Mouse (Mus musculus): ENCODE measurements around the gene Zfp874a. TPM values are rescaled to one million over a fixed set of nuclear protein-coding genes. Genes with fewer than 3 reads are reported as not detected.
"Not testable (repeated sequence)": the region's sequence is repeated elsewhere in the genome, so short reads cannot be mapped to it uniquely, and the experiment has no call there.

Gene Zfp874a
- polyA plus RNA-seq, 1 experiment from 2014 or later, result 10.1 TPM

DNA sequence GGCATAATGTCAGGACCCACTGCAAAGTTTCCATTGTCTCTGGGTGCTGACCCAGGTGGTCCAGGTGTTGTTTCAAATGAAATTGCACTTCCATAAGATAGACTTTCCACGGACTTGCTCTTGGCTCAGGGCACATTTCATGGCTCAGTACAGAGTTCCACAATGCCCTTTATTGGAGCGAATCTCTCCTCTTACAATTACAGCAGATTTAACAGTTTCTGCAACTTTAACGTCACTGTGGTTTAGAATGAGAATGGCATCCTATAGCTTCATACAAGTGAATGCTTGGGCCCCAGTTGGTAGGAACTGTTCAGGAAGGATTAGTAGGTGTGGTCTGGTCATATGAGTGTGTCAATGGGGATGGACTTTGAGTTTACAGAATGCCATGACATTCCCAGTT lies 14.3 kb downstream of the Zfp874a start:
- H3K4me1 ChIP-seq; H3K27ac ChIP-seq (replicated peaks); H3K9me3 ChIP-seq (replicated peaks); H3K27me3 ChIP-seq; ATAC-seq (ENCODE audit: insufficient number of reproducible peaks, low FRiP score, low TSS enrichment, low read depth); H3K9ac ChIP-seq; H3K4me3 ChIP-seq (replicated peaks); H3K4me2 ChIP-seq (replicated peaks): not testable (repeated sequence)
- 83% methylated on average over 1 of the region's 3 CpGs for WGBS
- peaks cover 12% of the 10 kb centered on the region for H3K36me3 ChIP-seq

DNA sequence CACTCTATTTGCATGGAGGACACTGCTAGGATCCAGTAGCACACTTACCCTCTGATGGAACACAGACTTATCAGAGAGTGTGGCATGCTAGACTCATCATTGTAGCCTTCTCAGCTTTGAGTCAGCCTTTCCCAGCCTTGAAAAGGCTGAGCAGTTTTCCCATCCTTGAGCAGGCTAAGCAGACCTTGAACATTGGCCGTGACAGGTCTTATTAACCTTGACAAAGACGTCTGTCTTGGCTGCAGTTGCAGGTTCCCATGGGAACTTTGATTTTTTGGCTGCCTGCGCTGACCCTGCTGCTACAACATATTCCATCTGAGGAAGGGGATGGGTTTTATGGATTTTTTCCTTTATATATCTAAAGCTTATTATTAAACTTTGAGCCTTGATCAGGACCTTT lies 23.3 kb downstream of the Zfp874a start:
- no peak for ATAC-seq (ENCODE audit: insufficient number of reproducible peaks, low FRiP score, low TSS enrichment, low read depth)
- H3K27ac ChIP-seq (replicated peaks), result no peak overlapping the region
- 76% methylated on average over 3 of the region's 3 CpGs for WGBS

DNA sequence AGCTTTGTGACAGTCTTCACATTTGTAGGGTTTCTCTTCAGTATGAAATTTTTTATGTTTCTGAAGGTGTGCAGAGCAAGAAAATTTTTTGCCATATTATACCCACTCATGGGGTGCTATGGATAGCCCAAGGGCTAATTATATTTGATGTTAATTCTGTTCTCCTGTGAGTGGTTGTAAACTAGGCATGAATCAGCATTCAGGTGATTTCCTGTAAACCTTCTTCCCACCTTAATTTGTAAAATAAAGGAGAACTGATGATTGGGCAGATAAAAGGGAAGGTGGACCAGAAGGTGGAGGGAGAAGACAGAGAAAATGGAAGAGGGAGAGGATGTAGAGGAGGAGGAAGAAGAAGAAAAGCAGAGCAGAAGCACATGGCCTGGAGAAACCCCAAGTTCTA lies 25.7 kb downstream of the Zfp874a start:
- ATAC-seq (ENCODE audit: insufficient number of reproducible peaks, low FRiP score, low TSS enrichment, low read depth); H3K27ac ChIP-seq (replicated peaks); H3K4me3 ChIP-seq (replicated peaks); H3K9me3 ChIP-seq (replicated peaks); H3K27me3 ChIP-seq; H3K36me3 ChIP-seq; H3K4me2 ChIP-seq (replicated peaks); H3K4me1 ChIP-seq; H3K9ac ChIP-seq: not testable (repeated sequence)

More for the DNA sequence above, 23.3 kb downstream of the Zfp874a start:
- H3K4me3 ChIP-seq (replicated peaks), result no peak overlapping the region
- H3K4me2 ChIP-seq (replicated peaks), result no peak overlapping the region
- H3K27me3 ChIP-seq, result no peaks in the 10 kb centered on the region
- no peaks in the 10 kb centered on the region for H3K9me3 ChIP-seq (replicated peaks)
- H3K36me3 ChIP-seq, result no peaks in the 10 kb centered on the region
- no peak overlapping the region for H3K9ac ChIP-seq
- H3K4me1 ChIP-seq, result no peaks in the 10 kb centered on the region

DNA sequence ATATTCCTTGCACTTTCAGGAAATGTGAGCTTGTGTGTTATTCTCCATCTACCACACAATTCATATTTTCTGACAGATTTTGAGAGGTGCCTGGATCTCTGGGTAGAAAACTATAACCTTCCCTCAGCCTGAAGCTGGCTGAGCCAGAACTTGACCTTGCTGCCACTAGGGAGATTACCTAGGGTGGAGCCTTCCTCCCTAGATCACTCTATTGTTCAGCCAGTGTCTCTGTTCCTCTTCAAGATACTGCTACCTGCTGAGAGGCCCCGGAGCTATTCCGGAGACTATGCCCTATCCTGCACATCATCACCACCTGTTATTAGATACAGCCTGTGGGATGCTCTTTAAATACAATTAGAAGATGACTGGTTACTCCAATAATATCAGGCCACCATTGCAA lies 28.9 kb downstream of the Zfp874a start:
- not testable (repeated sequence) for H3K4me3 ChIP-seq (replicated peaks); H3K4me2 ChIP-seq (replicated peaks); H3K9me3 ChIP-seq (replicated peaks); H3K36me3 ChIP-seq; H3K9ac ChIP-seq; H3K4me1 ChIP-seq; H3K27ac ChIP-seq (replicated peaks); H3K27me3 ChIP-seq; ATAC-seq (ENCODE audit: insufficient number of reproducible peaks, low FRiP score, low TSS enrichment, low read depth)
- WGBS, result 83% methylated on average over 2 of the region's 2 CpGs

- Histone ChIP-seq H3K27ac (replicated peaks) (no peak within 1 kb of the TSS), H3K9ac (peak within 1 kb of the TSS; percentile 31), H3K4me3 (replicated peaks) (peak within 1 kb of the TSS; percentile 61), H3K4me1 (no peaks in the 10 kb centered on the region), H3K36me3 (no peaks in the 10 kb centered on the region), H3K4me2 (replicated peaks) (peak within 1 kb of the TSS; percentile 86), H3K27me3 (no peaks in the 10 kb centered on the region), H3K9me3 (replicated peaks) (no peaks in the 10 kb centered on the region)
- 2% methylated on average over 22 of the region's 22 CpGs for WGBS
- peak; percentile 57; the same call in 1 of the 2 replicates for ATAC-seq (ENCODE audit: insufficient number of reproducible peaks, low FRiP score, low TSS enrichment, low read depth)
These were observed 30.1 kb downstream of the Zfp874a start, which contains the start of gene Zfp459 for GRCm38 (mm10) chr13:67421207-67421857. Gene Zfp459, minus strand, starts transcription at chr13:67421418.

DNA sequence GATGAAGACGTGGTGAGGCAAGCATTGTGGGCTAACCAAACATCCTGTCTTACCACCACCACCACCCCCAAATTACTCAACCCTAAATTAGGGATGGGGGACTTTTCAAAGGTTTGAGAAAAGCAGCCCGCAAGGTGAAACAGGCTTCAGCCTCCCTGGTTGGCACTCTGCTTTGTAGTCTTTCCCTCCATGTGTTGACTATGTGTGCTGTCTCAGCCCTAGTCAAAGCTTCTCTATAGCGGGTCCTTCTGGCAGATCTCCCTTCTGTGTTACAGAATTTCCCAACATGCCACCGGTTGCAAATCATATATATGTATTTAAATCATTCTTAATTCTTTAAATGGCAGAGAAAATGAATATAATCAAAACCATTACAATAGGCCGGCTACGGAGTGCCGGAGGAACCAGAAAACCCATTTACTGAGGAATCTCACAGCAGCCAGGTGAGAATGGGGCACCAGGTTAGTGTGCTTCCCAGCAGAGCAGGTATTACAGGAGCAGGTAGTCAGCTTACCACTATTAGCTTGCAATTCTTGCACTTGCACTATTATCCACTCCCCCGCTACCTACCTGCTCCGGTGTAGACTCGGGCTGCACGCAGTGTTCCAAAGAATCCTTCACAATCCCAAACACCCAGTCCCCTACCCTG lies 30.7 kb downstream of the Zfp874a start:
- Histone ChIP-seq H3K4me3 (replicated peaks) (peak overlapping the region; percentile 61), H3K9me3 (replicated peaks) (no peaks in the 10 kb centered on the region), H3K4me1 (no peaks in the 10 kb centered on the region), H3K27ac (replicated peaks) (no peak overlapping the region), H3K4me2 (replicated peaks) (peak overlapping the region; percentile 86), H3K9ac (peak overlapping the region; percentile 31; the same call in 1 of the 2 replicates), H3K27me3 (no peaks in the 10 kb centered on the region), H3K36me3 (no peaks in the 10 kb centered on the region)
- WGBS, result 20% methylated on average over 11 of the region's 11 CpGs
- ATAC-seq (ENCODE audit: insufficient number of reproducible peaks, low FRiP score, low TSS enrichment, low read depth), result no peak; the same call in 1 of the 2 replicates

DNA sequence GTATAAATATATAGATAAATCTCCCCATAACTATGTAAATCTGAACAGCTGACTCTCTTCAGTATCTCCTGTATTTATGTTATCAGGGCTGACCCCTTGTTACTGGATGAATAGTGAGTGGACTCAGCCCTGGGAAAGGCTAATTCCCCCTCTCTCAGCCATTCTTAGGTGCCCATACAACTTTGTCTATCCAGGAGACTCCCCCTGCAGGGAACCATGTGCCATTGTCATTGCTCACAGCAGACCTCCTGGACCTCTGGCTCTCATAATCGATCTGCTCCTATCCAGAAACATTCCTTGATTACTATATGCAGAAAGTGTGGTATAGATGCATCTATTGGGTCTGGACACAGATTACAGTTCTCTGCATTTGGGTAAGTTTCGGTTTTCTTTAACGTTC lies 34.6 kb downstream of the Zfp874a start:
- H3K27ac ChIP-seq (replicated peaks), result no peak overlapping the region
- H3K27me3 ChIP-seq, result no peaks in the 10 kb centered on the region
- H3K4me3 ChIP-seq (replicated peaks), result no peak overlapping the region
- no peaks in the 10 kb centered on the region for H3K9me3 ChIP-seq (replicated peaks)
- no peaks in the 10 kb centered on the region for H3K4me1 ChIP-seq
- 86% methylated on average over 3 of the region's 3 CpGs for WGBS
- ATAC-seq (ENCODE audit: insufficient number of reproducible peaks, low FRiP score, low TSS enrichment, low read depth), result no peak
- no peak overlapping the region for H3K9ac ChIP-seq
- no peaks in the 10 kb centered on the region for H3K36me3 ChIP-seq
- no peak overlapping the region for H3K4me2 ChIP-seq (replicated peaks)

GRCm38 (mm10) chr13:67415759-67416158 lies 35.7 kb downstream of the Zfp874a start:
- Histone ChIP-seq H3K9me3 (replicated peaks) (no peaks in the 10 kb centered on the region), H3K27me3 (no peaks in the 10 kb centered on the region), H3K4me2 (replicated peaks) (no peak overlapping the region), H3K4me1 (no peaks in the 10 kb centered on the region), H3K9ac (no peak overlapping the region), H3K36me3 (no peaks in the 10 kb centered on the region), H3K27ac (replicated peaks) (no peak overlapping the region), H3K4me3 (replicated peaks) (no peak overlapping the region)
- 87% methylated on average over 6 of the region's 6 CpGs for WGBS
- no peak for ATAC-seq (ENCODE audit: insufficient number of reproducible peaks, low FRiP score, low TSS enrichment, low read depth)

GRCm38 (mm10) chr13:67413634-67414033 lies 37.8 kb downstream of the Zfp874a start:
- H3K4me2 ChIP-seq (replicated peaks); H3K36me3 ChIP-seq; H3K4me3 ChIP-seq (replicated peaks); H3K4me1 ChIP-seq; H3K27me3 ChIP-seq; H3K9ac ChIP-seq; ATAC-seq (ENCODE audit: insufficient number of reproducible peaks, low FRiP score, low TSS enrichment, low read depth); H3K27ac ChIP-seq (replicated peaks); H3K9me3 ChIP-seq (replicated peaks): not testable (repeated sequence)
- WGBS, result 62% methylated on average over 3 of the region's 3 CpGs

DNA sequence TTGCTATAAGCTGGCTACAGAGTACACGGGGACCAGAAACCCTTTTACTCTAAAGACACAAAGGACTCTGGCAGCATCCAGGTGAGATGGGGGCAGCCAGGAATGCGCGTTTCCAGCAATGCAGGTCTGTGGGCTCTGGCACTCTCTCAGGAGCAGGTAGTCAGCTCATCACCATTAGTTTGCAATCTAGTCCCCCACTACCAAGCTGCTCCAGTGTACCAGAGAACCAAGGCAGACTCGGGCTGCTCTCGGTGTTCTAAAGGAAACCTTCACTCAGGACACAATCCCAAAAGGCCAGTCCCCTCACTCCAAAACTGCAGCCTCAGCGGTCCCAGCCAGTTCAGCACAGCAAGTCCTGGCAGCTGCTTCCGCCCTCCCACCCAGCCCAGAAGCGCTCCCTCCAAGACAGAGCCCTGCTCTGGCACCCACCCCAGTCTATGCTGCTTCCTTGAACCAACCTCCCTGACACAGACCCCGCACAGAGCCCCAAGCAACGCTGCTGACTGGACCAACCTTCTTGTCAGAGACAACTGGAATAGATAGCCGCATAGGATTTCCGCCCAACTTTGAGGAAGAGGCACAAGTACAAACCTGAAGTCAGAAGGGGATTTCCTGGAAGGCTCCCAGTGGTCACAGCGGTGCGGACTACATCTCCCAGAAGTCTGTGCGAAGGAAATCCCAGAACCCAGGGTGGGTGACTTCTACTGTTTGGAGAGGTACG lies 52.1 kb downstream of the Zfp874a start, which contains the start of gene Zfp429:
TSS of gene Zfp429 (minus strand) at position 637 of the 721 bp plus-strand sequence.
- H3K4me2 ChIP-seq (replicated peaks), result peak within 1 kb of the TSS; percentile 50
- peak; percentile 88 for ATAC-seq (ENCODE audit: insufficient number of reproducible peaks, low FRiP score, low TSS enrichment, low read depth)
- peak within 1 kb of the TSS; percentile 21 for H3K9ac ChIP-seq
- H3K27me3 ChIP-seq; H3K36me3 ChIP-seq; H3K4me1 ChIP-seq; H3K9me3 ChIP-seq (replicated peaks): not testable (repeated sequence)
- H3K4me3 ChIP-seq (replicated peaks), result peak within 1 kb of the TSS; percentile 58
- WGBS, result 3% methylated on average over 16 of the region's 16 CpGs
- 0 out of 2 replicates have a peak within 1 kb of the TSS, but pooled peaks have one; percentile 29 for H3K27ac ChIP-seq (replicated peaks)

- ATAC-seq (ENCODE audit: insufficient number of reproducible peaks, low FRiP score, low TSS enrichment, low read depth); H3K27me3 ChIP-seq; H3K4me1 ChIP-seq; H3K27ac ChIP-seq (replicated peaks); H3K36me3 ChIP-seq; H3K9me3 ChIP-seq (replicated peaks); H3K4me3 ChIP-seq (replicated peaks); H3K9ac ChIP-seq; H3K4me2 ChIP-seq (replicated peaks): not testable (repeated sequence)
- 75% methylated on average over 3 of the region's 3 CpGs for WGBS
These were observed 75.2 kb downstream of the Zfp874a start for GRCm38 (mm10) chr13:67376255-67376654.

Measured in embryonic facial prominence, embryonic 15.5 days (tissue).